21 mouse cellular contexts compared by ENCODE assay signal in the genomic region with DNA sequence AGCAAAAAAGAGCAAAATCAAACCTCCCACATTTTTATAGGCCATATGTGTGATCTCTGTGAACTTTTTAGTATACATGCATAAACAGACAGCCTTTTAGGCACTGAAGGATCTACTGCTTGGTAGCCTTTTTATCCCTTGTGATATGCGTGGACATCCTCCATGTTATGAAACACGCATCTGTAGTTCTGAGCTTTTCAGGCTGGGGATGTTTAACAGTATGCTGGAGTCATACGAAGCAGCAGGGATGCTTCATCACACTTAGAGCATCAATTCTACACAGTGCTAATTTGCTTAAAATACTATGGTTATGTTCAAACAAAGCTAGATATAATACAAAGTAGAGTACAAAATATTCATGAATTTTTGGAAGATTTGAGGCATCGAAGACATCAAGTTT. TPM values are rescaled to one million over a fixed set of nuclear protein-coding genes. Genes with fewer than 3 reads are reported as not detected.
"Had no signal": no experiment of that assay in that cellular context is flagged by ENCODE, and none has a peak within 500 bp of the region (broad histone marks: within the 10 kb centered on the region; RNA-seq: fewer than 3 reads in every experiment).

No protein-coding gene starts in this region.

- DNase-seq: kidney, adult 2 months; kidney, postnatal 10 days; kidney, postnatal 36 days; liver, embryonic 13.5 days; lung, adult 2 months; lung, postnatal 14 days; lung, postnatal 4 days; midbrain, embryonic 14.5 days; right cerebral cortex, postnatal 14 days; spleen, adult 18-20 months; thymus, adult 18-20 months; thymus, postnatal 36 days had no signal

- ATAC-seq: intestine, postnatal 0 days had no signal

RNA-seq across cellular contexts. Expression of gene 4930564D02Rik, which starts 39.2 kb away (rescaled TPM):
- total RNA-seq: layer of hippocampus, adult 8-10 months; layer of hippocampus, postnatal 14 days; left cerebral cortex, adult 8-10 months; left cerebral cortex, postnatal 25 days; liver, adult 2 months; megakaryocyte progenitor cell, adult 5-6 weeks; megakaryocyte-erythroid progenitor cell, adult 5-6 weeks; midbrain, postnatal 0 days had no signal

RNA-seq across cellular contexts. Expression of gene Cttnbp2nl, which starts 52.9 kb away (rescaled TPM):
- total RNA-seq: megakaryocyte-erythroid progenitor cell, adult 5-6 weeks had no signal
